Mouse (Mus musculus): ENCODE data around the gene Coq8a. TPM values are rescaled to one million over a fixed set of nuclear protein-coding genes. Genes with fewer than 3 reads are reported as not detected.

Coq8a gene
- total RNA-seq (2015; ENCODE audit: low replicate concordance) (7.3 TPM in 1 of 2 replicates, not detected in the other), total RNA-seq (2017; ENCODE audit: low replicate concordance) (2.0 TPM in 1 of 2 replicates, not detected in the other)

- no peak for ATAC-seq (replicated peaks; ENCODE audit: low FRiP score, poor library complexity, severe bottlenecking)
These were observed at the start of gene Coq8a for GRCm38 (mm10) chr1:180198959-180199714. Coq8a (minus strand) TSS chr1:180199602.

DNA sequence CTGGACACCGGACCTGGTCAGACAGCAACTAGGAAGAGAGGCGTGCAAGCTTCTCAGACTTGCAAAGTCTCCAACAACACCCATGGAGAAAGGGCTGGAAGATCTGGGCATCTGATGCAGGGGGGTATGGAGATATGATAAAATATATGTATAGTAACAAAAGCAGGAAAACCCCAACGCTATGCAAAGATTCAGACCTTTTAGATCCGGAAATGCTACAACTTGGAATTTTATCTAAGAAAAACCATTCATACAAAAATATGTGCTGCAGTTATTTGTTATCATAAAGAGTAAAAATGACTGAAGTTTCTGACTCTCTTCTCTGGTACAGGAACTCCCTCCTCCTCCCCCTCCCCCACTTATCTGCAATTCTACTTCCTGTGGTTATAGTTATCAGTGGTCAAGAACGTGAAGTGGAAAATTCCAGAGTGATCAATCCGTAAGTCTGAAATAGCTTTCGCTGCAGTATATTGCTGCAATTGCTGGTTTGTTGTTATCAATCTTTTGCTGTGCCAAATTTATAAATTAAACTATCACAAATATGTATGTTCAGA lies 49.3 kb upstream of the Coq8a start:
- no peak for ATAC-seq (replicated peaks; ENCODE audit: low FRiP score, poor library complexity, severe bottlenecking)

DNA sequence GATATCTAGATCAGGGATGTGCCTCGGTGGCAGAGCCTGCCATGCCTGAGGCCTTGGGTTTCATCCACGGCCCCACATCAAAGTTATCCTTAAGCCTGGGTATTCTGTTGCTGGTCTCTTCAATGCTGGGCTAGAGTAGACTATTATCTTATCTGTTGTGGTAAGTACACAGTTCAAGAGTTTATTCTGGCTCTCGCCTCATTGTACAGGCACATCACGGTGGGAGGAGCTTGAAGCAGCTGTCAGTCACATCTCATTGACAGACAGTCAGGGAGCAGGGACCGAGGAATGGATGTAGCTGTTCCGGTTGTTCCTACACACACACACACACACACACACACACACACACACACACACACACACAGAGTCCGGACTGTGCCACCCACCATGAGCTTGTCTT lies 48.5 kb upstream of the Coq8a start:
- ATAC-seq (replicated peaks; ENCODE audit: low FRiP score, poor library complexity, severe bottlenecking) = no peak

DNA sequence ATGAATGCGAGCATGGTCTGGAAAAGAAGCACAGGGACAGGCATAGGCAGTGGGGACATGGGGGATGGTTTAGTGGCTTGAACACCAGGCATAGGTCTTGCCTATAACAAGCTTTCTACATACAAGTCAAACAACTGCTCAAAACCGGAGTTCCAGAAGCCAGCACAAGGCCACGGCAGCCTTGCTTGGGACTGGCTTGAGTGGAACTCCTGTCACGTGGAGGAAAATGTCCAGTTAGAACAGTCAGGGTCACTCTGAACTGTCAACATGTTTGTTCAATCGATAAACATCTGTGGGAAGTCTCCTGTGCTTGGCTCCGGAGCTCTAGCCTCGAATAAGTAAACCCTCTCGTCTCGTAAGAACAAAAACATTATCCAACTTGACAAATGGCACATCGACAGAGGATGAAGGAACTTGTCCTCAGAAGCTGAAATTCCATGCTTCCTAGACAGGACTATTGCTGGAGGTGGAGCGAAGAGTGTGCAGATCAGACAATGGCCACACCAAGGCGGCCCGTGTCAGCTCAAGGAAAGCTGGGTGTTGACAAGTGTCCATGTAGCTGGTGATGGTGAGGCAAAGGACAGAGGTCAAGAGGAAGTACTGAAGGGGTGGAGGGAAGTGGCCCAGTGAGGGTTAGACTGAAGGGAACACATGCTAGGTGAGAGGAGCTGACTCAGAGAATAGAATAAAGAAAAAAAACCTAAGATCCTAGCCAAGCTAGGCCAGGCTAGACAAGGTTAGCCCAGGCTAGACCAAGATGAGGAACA lies 46.5 kb upstream of the Coq8a start:
- no peak for ATAC-seq (replicated peaks; ENCODE audit: low FRiP score, poor library complexity, severe bottlenecking)

DNA sequence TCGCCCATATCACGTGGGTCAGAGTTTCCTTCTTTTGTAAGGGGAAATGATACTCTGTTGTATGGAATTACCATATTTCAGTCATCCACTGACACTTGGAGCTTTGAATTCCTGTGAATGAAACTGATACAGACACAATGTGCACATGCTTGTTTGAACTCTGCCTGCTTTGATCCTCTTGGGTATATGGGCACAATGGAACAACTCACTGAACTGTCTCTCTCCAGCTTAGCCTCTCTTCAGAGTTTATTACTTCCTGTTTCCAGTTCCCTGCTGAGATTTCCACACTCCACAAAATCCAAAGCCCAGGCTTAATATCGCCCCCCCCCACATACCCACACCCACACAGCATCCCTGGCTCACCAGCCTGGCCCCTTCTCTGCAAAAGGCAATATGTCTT lies 32.3 kb upstream of the Coq8a start:
- ATAC-seq (replicated peaks; ENCODE audit: low FRiP score, poor library complexity, severe bottlenecking) = no peak

- no peak for ATAC-seq (replicated peaks; ENCODE audit: low FRiP score, poor library complexity, severe bottlenecking)
These were observed 31.2 kb upstream of the Coq8a start for GRCm38 (mm10) chr1:180230580-180230979.

GRCm38 (mm10) chr1:180229906-180230305 lies 30.5 kb upstream of the Coq8a start:
- no peak for ATAC-seq (replicated peaks; ENCODE audit: low FRiP score, poor library complexity, severe bottlenecking)

DNA sequence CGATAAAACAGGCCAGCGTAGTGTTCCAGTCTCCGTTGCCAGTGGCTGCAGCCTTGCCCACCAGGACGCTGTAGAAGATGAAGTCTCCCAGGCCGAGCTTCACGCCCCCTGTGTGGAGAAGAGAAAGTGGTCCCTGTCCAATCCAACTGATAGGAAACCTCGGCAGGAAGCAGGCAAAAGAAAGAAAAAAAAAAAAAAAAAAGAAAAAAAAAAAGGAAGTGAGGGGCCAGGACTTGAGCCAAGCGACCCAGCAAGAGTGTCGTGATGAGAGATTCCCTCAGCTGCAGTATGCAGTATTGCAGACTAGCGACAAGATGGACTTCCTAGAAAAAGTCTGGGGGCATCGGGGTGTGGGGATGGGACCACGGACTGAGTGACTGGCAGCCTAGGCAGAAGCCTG lies 29.5 kb upstream of the Coq8a start:
- no peak for ATAC-seq (replicated peaks; ENCODE audit: low FRiP score, poor library complexity, severe bottlenecking)

- ATAC-seq (replicated peaks; ENCODE audit: low FRiP score, poor library complexity, severe bottlenecking) = no peak
These were observed 27.4 kb upstream of the Coq8a start for GRCm38 (mm10) chr1:180226766-180227165.

DNA sequence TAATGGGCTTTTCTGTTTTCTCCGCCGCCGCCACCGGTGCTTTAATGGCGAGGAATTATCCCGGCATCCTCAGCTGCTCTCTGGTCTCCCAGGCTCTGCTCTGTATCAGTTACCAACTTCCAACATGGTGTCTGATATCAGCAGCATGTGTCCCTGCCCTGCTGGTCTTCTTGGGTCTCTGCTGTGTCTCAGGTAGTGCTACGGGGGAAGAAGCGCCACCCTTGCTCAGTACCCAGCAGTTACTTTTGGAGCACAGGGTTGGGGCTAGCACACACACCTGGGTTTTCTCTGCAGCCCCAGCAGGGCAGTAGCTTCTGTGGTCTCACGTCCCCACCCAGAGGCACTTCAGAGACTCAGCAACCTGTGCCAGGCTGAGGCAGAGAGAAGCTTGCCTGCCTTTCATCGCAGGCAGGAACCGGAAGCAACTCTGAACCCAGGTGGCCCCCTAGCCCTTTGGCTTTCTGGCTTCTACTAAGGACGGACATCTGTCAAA lies 26.9 kb upstream of the Coq8a start:
- peak; percentile 85 for ATAC-seq (replicated peaks; ENCODE audit: low FRiP score, poor library complexity, severe bottlenecking)

- peak; percentile 96 for ATAC-seq (replicated peaks; ENCODE audit: low FRiP score, poor library complexity, severe bottlenecking)
These were observed 26.3 kb upstream of the Coq8a start for GRCm38 (mm10) chr1:180225500-180226220.

DNA sequence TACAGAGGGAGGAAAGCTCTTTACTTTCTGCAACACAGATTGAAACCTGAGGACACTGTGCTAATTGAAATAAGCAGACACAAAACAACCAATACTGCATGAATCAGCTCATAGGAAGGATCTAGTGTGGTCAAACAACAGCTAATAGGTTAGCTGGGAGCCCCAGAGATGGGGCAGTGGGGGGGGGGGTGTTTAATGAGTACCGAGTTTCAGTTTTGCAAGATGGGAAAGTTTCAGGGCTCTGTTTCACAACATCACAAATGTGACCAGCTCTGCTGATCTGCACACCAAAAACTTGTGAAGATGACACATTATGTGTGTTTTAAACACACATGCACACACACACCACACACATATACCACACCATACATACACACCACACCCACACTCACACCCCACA lies 22.6 kb upstream of the Coq8a start:
- ATAC-seq (replicated peaks; ENCODE audit: low FRiP score, poor library complexity, severe bottlenecking) = no peak

DNA sequence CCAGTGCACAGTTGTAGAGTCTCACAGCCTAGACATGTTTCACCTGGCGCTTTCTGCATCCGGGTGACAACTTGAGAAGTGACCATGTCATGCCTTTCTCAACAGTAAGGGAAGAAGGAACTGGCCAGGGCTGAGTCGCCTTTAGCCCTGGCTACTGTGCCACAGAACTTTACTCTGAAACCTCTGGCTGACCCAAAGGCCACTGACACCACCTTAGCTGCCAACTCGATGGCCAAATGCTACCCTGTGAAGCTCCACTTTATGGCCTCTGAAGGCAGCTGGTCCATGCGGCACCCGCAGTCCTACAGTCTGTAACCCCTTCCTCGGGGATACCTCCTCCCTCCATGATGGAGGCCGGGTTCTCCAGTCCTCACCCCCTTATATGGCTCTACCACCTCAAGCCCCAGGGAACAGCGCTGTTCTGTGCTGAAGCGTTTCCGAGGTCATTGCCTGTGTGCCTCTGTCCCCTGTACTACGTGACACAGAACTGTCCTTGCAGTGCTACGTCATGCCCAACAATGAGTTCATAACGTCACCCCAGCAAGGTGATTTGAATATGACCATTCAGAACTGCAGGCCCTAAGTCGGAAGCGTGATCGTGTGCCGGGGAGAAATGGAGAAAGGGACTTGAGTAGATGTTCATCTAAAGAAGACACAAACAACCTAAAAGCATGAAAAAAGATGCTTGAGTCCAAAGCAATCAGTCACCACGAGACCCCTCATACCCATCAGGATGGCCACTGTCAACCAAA lies 21.6 kb upstream of the Coq8a start:
- no peak for ATAC-seq (replicated peaks; ENCODE audit: low FRiP score, poor library complexity, severe bottlenecking)

GRCm38 (mm10) chr1:180216541-180217276 lies 17.3 kb upstream of the Coq8a start:
- ATAC-seq (replicated peaks; ENCODE audit: low FRiP score, poor library complexity, severe bottlenecking) = no peak

GRCm38 (mm10) chr1:180215044-180215443 lies 15.6 kb upstream of the Coq8a start:
- ATAC-seq (replicated peaks; ENCODE audit: low FRiP score, poor library complexity, severe bottlenecking) = peak; percentile 92

- no peak for ATAC-seq (replicated peaks; ENCODE audit: low FRiP score, poor library complexity, severe bottlenecking)
These were observed 13.5 kb upstream of the Coq8a start for GRCm38 (mm10) chr1:180212911-180213310.

- ATAC-seq (replicated peaks; ENCODE audit: low FRiP score, poor library complexity, severe bottlenecking) = no peak
These were observed 11.4 kb upstream of the Coq8a start for GRCm38 (mm10) chr1:180210781-180211271.

DNA sequence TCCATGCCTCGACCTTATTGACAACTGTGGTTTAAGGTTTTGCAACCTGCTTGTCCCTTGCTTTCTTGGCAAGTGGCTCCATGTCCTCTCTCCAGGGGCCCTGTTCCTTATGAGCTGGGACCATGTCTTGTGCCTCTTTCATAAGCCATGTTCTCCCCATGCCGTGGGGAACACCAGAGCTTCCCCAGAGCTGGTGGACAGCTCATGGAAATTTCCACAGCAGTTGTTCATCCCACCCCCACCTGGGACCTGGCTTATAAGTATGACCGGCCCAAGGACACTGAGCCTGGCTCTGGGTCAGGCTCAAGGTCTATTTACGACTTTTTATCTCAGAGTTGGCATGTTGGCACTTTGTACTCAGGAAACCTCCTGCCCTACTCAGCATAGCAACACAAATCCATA lies 10.6 kb upstream of the Coq8a start:
- no peak for ATAC-seq (replicated peaks; ENCODE audit: low FRiP score, poor library complexity, severe bottlenecking)
